ENCODE assay signal across 16 mouse cellular contexts in the genomic region with DNA sequence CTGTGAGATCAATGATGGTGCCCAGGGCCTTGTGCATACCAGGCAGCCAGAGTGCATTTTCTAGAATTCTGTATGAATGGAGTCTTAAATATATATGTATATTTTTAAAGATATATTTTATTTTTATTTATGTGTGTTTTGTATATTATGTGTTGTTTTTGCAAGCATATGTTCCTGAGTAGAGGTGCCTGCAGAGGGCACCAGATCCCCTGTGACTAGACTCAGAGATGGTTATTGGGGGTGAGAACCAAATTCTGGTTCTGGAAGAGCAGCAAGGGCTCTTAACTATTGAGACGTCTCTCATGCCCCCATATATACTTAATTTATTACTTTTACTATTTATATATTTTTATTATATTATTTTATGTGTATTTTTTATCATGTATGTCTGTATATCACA. TPM values are rescaled to one million over a fixed set of nuclear protein-coding genes. Genes with fewer than 3 reads are reported as not detected.
"Had no signal": no experiment of that assay in that cellular context is flagged by ENCODE, and none has a peak within 500 bp of the region (broad histone marks: within the 10 kb centered on the region; RNA-seq: fewer than 3 reads in every experiment).

No protein-coding gene starts in this region.

- DNase-seq: kidney, adult 8-10 months; kidney, postnatal 25 days; left cerebral cortex, postnatal 4 days; lung, embryonic 14.5 days; lung, postnatal 10 days; lung, postnatal 4 days; midbrain, embryonic 14.5 days had no signal

- H3K36me3 ChIP-seq: limb, embryonic 13.5 days; liver, embryonic 15.5 days; midbrain, embryonic 10.5 days; neural tube, embryonic 12.5 days had no signal

- H3K27ac ChIP-seq: limb, embryonic 13.5 days; liver, embryonic 15.5 days; midbrain, embryonic 10.5 days; neural tube, embryonic 12.5 days had no signal

- H3K27me3 ChIP-seq: limb, embryonic 13.5 days; liver, embryonic 15.5 days; neural tube, embryonic 12.5 days had no signal

- H3K4me3 ChIP-seq: limb, embryonic 13.5 days; liver, embryonic 15.5 days; midbrain, embryonic 10.5 days; myocyte; neural tube, embryonic 12.5 days had no signal

- H3K4me1 ChIP-seq: limb, embryonic 13.5 days; midbrain, embryonic 10.5 days; neural tube, embryonic 12.5 days had no signal

- ATAC-seq: intestine, embryonic 16.5 days had no signal

RNA-seq across cellular contexts. Expression of a gene that starts 27.2 kb away (rescaled TPM):
- polyA plus RNA-seq: intestine, embryonic 16.5 days; kidney, embryonic 16.5 days; liver, embryonic 11.5 days; lung, embryonic 14.5 days; midbrain, embryonic 10.5 days; midbrain, embryonic 14.5 days; neural tube, embryonic 12.5 days; stomach, embryonic 16.5 days had no signal

RNA-seq across cellular contexts. Expression of a gene that starts 51.8 kb away (rescaled TPM):
- polyA plus RNA-seq: lung, embryonic 14.5 days; myocyte had no signal
